11 mouse cellular contexts compared by ENCODE assay signal in the genomic region with DNA sequence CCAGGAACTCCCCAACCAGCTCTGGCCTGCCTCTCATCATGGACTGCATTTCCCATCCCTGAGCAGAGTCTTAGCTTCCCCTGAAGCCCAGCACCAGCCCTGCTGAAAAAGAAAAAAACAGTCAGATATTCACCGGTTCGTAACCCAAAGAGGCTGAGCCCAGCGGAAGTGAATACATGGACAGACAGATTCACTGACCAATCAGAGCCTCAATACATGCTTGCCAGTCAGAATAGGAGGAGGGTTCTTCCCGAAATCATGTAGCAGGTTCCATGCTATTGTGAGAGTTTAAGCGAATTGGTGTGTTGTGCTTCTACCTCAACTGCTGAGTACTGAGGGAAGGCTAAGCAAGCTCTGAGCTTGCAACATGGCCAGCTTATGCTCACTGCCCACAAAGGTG.
"Had no signal": no experiment of that assay in that cellular context is flagged by ENCODE, and none has a peak within 500 bp of the region (broad histone marks: within the 10 kb centered on the region; RNA-seq: fewer than 3 reads in every experiment).

No protein-coding gene starts in this region.

- DNase-seq: lung, adult 18-20 months; lung, embryonic 14.5 days; lung, postnatal 10 days; lung, postnatal 4 days; midbrain, embryonic 14.5 days; retina, postnatal 1 day; right cerebral cortex, adult 18-20 months; right cerebral cortex, postnatal 14 days; thymus, adult 2 months; thymus, postnatal 25 days; thymus, postnatal 4 days had no signal
